Mouse (Mus musculus): ENCODE data around the gene Gm49378.

The Gm49378 gene

DNA sequence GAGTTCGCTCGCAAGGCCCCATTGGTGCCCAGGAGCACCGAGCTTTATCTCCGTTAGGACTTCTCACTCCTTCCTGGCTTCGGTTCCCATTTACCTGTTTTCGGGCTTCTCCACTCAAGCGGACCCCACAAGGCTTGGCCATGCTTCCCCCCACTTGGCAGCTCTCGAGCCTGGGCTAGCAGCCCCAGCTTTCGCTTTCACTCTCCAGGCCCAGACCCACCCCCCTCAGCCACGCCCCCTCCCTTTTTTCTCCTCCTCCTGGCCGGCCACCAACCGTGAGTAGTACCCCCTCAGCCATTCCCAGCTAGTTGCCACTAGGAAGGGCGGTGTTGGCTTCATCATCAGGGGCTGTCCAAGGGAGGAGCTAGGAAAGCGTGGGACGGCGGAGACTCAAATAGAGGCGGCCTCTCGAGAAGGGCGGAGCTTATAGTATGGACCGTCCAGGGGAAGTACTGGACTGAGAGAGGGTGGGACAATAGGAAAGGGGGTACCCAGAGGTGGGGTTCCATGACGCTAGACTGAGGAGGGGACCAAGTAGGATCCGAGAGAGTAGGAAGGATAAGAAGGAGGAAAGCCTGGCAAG is 46.9 kb downstream of the Gm49378 start, which contains the start of gene Psme2:
TSS of gene Psme2 (minus strand) at position 366 of the 583 bp plus-strand sequence.
- DNase-seq (ENCODE audit: low spot score in 2 of 2), result peak; percentile 78 to 94

DNA sequence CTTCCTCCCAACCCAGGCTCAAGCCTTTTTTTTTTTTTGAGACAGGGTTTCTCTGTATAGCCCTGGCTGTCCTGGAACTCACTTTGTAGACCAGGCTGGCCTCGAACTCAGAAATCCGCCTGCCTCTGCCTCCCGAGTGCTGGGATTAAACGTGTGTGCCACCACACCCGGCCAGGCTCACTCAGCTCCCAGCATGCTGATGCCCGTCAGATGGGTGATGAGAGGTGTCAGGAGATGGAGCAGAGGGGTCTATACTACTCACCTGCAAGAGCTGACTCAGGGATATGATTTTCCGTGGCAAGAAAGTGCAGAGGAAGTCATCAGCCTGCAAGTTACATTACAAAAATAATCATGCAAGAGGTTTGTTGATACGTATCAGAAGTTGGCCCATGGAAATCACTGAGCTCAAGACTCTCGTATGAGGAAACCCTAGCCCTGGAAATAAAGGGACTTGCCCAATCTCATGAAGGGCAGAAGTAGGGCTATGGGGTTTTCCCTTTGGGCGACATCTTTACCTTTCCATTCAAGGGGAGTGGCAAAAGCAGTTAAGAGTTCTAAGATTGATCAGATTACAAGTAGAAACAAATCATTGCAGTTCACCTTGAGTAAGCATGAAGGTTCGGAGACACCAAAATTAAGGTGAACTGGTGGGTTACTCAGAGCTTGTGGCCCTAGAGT is 47.8 kb downstream of the Gm49378 start:
- DNase-seq (ENCODE audit: low spot score in 2 of 2), result no peak

DNA sequence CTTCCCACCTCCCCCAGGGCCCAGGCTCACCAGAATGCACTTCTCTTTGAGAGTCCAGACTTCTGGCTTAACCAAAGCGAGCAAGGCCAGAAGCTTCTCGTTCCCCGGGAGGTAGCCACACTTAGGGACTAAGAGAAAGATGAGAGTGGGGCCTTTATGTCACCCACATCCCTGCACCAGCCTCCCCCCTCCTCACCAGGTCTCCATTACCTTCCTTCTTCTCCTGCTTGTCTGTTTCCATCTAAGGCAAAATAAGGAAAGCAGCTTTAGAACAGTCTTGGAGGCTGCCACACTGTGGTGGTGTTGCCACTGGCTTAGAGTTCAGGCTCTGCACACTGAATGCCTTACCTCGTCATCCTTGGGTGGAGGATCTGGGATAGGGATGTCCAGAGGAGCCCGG is 48.4 kb downstream of the Gm49378 start:
- no peak for DNase-seq (ENCODE audit: low spot score in 2 of 2)

DNA sequence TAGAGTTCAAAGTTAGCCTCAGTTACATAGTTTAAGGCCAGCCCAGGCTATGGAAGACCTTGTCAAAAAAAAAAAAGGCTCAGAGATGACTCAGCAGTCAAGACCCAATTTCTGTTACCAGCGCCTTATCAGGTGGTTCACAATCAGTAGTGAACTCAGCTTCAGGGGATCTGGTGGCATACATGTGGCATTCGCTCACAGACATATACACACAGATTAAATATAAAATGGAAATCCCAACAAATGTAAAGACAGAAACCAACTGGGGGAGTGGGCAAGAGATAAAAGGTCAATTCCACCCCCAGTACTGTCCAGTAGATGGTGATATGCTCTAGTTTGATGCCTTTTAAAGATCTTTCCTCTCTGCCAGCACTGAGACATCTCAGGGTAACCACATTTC is 51.5 kb downstream of the Gm49378 start:
- no peak for DNase-seq (ENCODE audit: low spot score in 2 of 2)

DNA sequence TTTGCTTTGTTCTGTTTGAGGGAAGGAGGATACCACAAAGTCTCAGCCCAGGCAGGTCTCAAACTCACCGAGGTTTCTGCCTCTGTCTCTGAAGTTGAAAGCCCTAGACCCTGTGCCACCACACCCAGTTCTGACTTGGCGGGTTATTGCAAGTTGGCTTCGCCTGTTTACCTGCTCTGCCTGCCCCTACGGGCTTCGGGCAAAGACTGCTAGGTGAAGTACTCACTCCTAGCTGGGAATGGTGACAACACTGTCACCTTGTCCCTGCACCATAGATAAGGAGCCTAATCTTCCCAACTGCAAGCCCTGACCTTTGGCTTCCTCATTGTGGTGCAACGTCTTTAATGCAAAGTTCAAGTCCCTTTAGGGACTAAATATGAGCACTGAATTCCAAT is 52.1 kb downstream of the Gm49378 start:
- peak in 1 of 2 experiments; percentile 23 for DNase-seq (ENCODE audit: low spot score in 2 of 2)

DNA sequence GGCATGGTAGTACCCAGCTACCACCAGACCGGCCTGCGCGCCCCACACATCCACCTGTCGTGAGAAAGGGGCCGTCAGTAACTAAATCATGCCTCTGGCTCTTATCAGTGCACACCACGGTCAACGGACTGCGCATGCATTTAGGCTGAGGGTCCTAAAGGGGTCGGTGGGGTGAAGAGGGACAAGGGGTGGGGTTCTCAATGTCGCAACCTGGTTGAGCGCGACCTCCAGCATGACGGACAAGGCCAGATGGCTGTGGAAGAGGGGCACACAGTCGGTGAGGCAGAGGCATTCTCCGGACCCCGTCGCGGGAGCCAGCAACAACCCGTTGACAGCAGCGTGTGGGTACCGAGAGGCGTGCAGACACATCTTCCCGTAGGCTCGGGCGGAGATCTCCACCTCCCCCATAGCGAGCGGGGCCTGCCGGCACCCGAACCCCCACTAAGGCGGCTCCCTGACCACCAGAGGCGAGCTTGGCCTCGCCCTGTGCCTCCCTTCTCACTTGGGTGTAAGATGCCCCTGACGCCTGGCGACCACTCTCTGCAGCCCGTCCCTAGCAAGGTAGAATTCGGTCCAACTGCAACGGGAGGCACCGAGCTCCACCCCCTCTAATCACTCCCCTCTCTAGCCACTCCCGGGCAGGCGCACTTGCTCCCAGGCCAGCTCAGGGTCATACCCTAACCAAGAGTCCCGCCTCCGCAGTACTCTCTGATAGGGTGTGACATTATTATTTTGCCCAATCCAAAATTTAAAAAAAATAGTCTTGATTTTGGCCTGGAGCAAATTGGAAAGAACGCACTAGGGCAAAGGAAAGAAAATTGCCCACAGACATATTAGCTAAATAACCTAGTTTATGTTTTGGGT is 52.8 kb downstream of the Gm49378 start, which contains the start of gene Emc9:
TSS of gene Emc9 (minus strand) at position 601 of the 864 bp plus-strand sequence.
- DNase-seq (ENCODE audit: low spot score in 2 of 2), result peak; percentile 66 to 82

DNA sequence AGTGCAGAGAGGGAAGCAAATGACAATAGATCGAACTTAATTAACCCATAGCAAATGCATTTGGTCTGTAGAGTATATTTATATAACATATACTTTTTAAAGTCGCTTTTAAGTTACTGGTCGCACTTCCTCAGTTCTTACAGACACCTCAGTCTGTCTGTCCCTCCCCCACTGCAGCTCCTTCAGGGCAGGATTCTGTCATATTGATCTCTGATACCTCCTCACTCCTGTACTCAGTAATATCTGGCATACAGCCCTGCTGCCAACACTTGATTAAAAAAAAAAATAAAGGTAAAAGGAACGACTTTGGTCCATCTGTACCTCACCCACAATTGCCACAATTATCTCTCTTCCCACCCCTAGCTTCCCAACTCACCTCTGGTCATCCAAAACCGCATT is 53.4 kb downstream of the Gm49378 start:
- no peak for DNase-seq (ENCODE audit: low spot score in 2 of 2)

DNA sequence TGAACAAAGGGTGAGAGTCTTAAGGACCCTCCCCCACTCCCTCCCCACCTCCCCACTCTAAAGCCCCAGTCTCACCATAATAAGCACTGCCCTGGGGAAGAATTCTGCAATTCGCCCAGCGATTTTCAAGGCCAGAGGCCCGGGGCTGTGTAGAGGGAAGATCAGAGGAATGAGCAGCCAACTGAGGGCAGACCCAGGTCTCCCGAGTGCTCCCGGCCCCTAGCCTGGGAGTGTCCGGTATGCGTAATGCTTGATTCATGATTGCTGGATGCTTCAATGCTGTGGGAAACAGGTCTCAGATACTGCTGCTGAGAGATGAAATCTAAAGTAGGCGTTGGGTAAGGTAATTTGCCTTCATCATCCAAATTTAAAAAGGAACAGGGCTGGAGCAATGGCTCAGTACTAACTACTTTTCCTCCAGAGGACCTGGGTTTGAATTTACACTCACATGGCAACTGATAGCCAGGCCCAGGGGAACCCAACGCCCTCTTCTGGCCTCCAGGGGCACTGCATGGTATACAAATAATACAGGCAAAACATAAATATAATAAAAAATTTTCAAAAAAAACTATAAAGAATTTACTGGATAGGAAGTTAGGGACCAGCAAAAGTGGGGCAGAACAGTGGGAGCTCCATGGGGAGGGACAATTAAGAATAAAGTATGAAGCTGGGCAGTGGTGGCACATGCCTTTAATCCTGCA is 55.6 kb downstream of the Gm49378 start:
- DNase-seq (ENCODE audit: low spot score in 2 of 2), result no peak

DNA sequence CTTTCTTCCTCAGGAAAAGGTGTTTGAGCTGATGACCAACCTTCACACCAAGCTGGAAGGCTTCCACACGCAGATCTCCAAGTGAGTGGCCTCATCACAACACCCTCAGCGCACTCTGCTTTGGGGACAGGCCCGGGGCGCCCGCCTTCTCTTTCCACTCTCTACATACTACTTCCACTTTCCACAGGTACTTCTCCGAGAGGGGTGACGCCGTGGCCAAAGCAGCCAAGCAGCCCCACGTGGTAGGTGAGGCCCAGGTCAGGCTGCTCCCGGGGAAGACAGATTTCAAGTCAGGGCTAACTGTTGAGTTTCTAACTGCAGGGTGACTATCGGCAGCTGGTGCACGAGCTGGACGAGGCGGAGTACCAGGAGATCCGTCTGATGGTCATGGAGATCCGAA is 57.0 kb downstream of the Gm49378 start:
- DNase-seq (ENCODE audit: low spot score in 2 of 2), result no peak

DNA sequence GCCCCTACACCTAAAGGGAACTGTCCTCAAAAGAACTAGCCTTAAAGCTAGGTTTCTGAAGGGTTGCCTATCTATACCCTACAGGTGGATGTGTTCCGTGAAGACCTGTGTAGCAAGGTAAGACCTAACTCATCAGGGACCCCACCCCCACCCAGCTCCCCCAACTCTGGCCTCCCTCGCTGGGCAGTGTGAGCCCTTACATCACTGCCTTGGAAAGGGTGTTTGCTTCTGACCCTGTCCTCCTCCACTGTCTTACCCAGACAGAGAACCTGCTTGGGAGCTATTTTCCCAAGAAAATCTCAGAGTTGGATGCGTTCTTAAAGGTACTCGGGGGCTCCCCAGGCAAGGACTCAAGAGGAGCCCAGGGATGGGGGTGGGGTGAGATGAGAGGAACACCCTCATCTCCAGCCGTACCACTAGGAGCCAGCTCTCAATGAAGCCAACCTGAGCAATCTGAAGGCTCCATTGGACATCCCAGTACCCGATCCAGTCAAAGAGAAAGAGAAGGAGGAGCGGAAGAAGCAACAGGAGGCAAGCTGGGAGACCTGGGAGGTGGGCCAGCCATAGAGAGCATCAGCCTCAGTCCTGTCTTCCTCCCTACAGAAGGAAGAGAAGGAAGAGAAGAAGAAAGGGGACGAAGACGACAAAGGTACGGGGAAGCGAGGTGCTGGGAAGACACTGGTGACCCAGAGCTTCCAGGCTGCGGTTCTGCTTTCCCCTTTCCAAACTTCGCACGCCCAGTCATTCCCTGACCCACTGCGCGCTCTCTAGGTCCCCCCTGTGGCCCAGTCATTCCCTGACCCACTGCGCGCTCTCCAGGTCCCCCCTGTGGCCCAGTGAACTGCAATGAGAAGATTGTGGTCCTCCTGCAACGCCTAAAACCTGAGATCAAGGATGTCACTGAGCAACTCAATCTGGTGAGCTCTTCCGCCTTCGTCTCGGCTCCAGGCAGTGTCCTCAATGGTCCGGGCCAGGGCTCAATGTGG is 57.9 kb downstream of the Gm49378 start:
- no peak for DNase-seq (ENCODE audit: low spot score in 2 of 2)
